Mouse (Mus musculus): ENCODE measurements around the gene Tcf7l2.

DNA sequence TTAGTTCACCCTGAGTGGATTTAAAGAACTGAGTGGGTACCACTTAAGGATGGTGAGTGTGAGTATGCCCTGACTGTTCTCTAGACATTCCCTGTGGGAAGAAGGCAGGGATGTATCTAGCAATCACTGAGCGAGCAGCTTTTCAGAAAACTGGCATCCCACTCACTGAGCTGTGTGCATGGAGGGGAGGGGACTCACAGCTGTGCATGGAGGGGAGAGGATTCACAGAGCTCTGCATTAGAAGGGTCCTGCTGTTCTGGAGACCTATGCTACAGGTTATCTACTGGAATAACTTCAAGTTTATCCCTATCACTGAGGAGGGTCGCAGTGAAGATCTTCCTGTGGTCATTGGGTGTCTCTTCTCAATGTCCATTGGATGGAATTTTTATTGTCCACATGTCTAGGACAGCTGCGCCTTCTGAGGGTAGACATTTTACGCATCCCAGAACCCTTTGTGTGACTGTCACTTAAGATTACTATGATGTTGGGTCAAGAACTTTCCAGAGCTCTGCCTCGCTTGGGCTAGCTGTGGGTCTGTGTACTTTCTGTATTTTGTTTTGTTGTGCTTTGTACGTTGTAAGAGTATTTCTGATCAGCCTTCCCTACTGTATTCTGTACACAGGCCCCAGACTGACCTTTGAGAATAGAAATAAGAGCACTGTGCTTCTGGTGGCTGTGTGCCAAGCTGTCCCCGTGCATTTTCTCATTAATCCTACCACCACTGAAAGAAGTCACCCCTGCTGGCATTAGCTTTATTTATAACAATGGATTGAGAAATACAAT, 192.5 kb downstream of the Tcf7l2 start:
- no peak for TF ChIP-seq POLR2A (IDR thresholded peaks at IDR 0.05; ENCODE audit: control insufficient read depth, low read depth, low read length)
- no peak for TF ChIP-seq CTCF (IDR thresholded peaks at IDR 0.05; ENCODE audit: control insufficient read depth, insufficient read depth, insufficient replicate concordance, low read depth, low read length)

All from testis, adult 2 months (tissue).